Mouse (Mus musculus) cerebellum, adult 9-11 months (tissue): Measurements from ENCODE around the gene Yars.

ENCODE experiments used
- DNase-seq: peaks from one replicate; pipeline ENCODE4 v3.0.0; 2022

Gene Yars

DNA sequence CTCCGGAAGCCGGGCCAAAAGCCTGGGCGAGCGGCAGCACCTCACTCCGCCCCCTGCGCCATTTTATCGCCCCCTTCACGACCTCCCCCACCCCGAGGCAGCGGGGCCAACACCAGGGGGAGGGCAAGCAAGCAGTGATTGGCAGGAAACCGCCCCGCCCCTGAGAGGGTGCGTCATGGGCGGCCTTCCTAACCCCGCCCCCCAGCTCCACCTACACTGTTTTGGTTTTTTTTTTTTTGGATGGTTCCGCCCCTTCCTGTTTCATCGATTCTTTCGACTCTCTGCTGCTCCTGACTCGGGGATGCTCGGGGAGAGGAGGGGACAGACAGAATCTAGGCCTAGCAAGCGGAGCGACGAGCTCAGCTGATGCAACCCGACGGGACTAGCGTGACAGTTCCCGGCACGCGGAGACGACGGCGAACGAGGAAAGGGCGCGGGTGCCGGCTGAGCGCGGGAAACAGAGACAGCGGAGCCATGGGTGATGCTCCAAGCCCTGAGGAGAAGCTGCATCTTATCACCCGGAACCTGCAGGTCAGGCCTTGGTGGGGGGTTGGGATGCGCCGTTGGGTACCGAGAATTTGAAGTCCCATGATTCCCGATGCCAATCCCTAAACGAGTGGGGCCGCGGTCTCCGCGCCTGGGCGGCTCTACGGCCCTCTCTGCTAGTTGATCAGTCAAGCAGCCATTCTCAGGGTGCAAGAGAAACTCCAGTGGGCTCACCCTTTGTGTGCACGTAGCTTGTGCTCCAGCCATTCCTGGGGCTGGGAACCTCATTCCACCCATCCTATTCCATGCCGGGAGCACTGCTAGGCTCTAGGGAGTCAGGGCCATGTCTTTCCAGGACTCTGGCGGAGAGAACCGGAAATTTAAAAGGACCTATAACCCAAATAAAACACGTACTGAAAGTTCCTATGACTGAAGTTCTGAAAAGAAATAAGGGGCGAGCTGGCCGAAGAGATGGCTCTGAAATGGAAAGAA, at the start of gene Yars, which contains the start of gene S100pbp:
Yars (plus strand) TSS at position 219 of the 978 bp plus-strand sequence.
S100pbp (minus strand) TSS at position 186 of the 978 bp plus-strand sequence.
- DNase-seq = peak; percentile 97

DNA sequence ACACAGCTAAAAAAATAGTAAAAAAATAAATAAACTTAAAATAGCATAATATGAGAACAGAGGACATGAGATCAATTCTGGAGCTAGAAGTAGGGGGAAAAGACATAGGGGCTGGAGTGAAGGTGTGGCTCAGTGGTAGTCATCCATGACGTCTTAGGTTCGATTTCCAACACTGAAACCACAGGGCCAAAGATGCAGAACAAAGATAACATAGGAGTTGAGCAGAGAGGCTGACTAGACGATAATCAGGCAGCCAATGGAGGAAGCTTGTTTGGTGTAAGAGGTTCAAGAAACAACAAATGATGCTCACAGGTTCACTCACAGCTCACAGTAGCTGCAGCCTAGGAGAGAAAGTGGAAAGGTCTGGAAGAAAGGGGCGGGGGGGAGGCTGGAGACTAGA, 48.8 kb upstream of the Yars start:
- no peak for DNase-seq

DNA sequence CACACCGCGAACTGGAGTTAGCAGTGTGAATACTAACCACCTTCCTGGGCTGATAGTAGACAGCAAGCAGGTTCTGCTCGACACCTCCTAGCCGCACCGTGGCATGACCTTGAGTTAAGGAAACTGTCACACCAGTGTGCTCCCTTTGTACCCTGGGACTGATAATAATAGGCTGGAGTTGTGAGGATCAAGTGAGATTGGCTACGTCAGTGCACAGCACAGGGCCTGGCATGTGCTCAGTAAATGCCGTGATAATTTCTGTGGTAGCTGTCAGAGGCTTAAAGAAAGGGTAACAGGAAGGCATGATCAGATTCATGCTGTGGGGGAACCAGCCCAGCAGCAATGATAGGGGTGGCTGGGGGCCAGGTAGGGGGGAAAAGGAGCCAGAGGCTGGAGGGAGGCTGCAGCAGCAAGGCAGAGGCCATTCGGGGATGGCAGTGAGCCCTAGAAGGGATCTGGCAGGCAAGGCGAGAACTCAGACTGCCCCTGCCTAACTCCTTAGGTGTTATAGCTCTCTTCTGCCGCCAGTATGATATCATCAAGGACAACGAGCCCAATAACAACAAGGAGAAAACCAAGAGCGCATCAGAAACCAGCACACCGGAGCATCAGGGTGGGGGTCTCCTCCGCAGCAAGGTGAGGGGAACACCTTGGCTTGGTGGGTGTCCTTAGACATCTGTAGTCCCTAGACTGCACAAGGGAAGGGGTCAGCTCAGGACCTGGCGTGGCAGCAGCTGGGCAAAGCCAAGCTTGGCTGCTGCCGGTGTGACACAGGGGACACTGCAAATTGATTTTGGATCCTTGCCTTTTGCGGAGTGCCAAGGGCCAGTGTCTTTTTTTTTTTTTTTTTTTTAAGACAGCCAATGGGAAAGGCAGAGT, 47.8 kb upstream of the Yars start:
- peak; percentile 63 for DNase-seq

DNA sequence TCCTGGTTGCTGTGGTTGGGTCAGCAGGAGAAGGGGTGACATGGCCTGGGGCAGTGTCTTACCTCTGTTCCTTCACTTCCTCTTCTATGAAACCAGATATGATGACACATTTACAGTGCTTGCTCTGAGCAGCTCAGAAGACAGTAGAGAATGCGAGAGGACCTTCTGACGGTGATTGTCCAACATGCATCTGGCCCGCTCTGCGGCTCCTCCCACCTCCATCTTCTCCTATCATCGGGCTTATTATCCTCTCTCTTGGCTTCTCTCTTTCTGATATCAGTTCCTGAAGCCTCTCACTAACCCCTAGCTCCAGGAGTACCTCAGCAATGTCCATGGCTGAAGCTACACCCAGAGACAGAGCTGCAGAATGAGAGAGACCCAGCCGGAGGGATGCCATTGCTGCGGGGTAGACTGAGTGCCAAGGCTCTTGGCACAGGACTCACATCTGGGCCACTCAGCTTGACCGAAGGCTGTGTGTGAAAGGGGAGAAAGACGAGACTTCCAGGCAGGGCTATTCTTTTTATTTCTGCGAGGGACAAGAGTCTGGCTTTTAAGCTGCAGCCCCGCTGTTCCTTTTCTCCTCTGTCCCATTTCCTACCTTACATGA, 47.0 kb upstream of the Yars start:
- peak; percentile 59 for DNase-seq

DNA sequence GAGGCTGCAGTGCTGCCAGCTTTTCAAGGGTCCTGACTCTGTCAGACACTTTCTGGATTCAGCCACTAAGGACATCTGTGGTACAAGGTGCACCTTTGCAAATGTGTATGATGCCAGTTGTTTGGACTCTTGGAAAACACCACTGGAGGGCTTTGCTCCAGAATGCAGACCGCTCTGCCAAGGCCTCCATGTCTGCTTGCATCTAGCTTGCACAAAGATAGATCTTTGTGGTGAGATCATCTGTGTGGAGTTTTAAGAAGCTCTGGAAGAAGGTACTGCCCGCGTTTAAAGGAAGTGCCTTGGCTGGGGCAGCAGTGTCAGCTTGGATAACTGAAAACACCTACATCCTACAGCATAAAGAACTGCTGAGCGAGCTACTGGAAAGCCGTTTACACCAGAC, 46.1 kb upstream of the Yars start:
- DNase-seq = peak; percentile 50

DNA sequence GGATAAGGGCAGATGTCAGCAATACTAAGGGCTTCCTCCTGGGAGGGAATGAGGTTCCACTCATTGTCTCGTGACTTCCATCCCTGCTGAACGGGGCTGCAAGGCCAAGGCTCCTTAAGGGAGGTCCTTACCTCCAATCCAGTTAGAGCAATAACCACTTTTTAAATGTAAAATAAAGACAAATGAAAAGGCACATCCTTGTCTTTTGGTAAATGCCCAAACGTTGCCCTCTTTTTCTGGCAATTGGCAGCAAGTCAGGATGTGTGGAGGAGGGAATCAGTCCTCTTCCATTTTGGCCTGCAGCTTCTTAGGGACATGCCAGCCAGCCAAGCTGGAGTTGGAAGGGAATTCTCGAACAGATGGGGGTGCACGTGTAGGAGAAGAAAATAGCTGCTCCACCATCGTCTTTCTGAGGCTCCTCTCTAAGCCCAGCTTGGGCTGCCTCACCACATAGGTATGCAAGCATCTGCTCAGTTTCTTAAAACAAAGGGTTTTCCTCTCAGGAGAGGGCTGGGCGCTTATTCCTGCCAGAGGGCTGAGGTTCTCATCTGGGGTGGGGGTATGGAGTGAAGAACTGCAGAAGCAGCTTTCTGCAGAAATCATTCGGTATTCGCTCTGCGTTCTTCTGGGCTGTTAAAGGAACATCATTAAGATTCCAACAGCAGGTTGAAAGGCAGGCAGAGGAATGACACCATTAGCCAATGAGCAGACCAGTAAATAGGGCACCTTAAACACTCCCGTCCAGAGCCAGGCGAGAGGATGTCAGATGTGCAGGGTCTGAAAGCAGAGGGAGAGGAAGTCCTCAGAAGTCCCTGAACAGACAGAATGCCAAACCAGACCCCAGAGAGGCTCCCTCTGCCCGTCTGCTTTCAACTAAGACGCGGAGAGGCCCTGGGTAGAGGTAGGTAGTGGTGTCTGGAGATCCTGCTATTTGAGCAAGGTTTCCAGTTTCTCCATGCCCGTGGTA, 44.9 kb upstream of the Yars start:
- DNase-seq = peak; percentile 94

DNA sequence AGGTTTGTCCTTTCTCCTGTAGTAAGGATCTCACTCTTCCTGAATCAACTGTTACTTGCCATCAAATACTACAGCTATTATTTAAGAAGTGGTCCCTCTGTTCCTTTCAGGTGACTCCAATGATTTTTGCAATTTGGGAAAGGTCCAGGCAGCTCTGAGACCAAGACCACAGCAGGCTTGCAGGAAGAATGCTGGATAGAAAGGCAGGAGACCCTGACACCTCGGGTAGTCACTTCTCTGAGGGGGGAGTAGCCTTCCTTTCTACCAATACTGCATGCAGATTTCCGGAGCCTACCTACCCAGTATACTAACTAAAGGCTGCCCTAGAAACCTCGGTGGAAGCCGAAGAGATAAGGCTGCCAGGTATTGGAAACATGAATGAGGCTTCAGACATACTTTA, 44.1 kb upstream of the Yars start:
- peak; percentile 38 for DNase-seq

DNA sequence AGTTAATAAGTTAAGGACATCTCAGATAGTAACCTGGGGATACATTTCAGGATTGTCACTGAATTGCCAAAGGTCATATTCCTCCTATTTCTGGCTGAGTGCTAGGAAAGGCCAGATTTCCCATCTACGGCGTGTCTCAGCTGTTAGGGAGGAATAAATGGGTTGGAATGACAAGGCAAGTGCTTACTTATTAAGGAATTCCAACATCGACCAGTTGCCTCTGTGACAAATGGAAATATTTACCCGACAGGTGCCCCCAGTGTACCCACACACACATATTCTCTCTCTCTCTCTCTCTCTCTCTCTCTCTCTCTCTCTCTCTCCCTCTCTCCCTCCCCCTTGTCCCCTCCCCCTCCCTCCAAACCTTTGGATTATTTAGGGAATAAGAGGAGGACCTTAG, 43.6 kb upstream of the Yars start:
- DNase-seq = peak; percentile 19

DNA sequence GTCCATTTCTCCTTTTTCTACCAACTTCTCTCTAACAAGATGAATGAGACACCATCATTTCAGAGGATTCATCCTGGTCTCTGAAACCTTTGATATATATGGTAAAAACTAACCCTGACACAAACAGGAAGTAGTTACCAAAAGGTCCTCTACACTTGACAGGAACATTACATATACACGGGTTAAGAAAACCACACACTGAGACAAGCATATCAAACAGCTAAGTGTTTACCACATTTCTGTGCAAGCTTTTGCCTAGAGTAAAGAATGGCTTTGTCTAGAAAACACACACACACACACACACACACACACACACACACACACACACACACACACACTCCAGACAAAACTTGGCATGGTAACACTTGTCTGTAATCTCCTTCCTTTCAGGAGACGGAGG, 43.2 kb upstream of the Yars start:
- DNase-seq = no peak

DNA sequence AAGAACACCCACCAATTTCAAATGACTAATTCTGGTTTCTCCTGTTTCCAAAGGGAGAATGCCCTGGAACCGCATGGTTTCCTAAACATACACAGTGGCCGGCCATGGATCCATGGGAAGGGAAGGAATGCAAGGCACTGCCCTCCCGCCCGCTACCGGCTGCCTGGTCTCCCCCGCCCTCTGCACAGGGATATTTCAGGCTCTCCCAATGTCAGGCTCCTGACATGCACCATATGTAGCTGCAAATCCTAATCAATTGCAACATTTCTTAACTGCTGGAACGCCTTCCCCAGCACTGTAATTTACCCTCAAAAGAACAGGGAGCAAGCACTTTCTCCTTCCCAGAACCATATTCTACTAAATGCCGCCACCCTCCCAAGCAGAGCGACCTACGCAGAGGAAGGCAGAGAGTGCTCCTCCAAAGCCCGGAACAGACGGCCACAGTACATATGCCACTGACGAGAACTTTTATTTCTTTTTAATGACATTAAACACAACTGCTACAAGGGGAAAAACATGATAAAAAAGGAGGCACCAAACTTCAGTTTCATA, 41.9 kb upstream of the Yars start:
- peak; percentile 17 for DNase-seq

DNA sequence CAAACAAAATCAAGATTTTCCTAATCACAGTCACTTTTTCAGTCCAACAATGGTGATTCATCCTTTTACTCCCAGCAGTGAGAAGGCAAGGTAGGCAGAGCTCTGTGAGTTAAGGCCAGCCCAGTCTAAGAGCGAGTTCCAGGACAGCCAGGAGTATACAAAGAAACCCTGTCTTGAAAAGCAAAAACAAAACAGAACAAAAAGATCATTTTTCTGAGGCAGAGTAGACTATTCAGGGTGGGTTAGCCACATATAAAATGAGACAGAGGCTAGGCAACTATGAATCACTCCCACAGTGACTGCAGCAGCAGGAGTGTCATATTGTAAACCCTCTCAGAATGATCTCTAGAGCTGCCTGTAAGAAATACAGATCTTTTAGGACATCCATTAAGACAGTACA, 40.2 kb upstream of the Yars start:
- no peak for DNase-seq

DNA sequence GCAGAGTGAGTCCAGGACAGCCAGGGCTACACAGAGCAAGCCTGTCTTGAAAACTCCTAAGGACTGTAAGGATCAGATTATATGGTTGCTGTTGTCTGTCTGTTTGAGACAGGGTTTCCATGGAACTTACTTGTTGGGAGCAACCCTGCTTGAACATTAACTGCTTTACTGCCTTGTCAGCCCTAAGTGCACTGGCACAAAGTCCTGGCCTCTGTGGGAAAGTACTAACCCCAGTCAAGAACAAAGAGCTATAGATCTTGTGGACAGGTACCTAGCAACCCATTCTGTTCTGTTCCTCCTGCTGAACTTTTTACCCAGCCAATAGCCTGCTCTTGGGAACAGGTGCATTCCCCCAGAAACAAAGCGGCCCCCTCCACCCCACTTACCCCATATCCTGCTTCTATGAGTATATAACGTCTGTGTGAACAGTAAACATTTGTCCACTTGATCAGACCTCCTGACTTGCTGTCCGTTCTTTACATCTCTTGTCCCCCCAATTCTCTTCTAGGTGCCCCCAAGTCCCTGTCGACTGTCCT, 38.2 kb upstream of the Yars start:
- no peak for DNase-seq

DNA sequence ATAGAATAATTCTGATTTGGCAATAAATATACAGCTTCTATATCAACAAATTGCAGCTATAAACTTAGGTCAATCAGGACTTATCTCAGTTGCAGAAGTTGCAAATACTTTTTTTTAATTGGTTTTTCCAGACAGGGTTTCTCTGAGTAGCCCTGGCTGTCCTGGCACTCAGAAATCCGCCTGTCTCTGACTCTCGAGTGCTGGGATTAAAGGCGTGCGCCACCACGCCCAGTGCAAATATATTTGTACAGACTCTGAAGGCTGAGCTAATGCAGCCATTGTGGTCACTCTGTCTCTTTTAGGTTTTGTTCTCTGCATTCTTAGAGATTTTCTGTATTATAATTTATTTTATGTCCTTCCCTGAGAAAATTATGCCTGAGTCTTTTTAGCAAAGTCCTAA, 32.0 kb upstream of the Yars start:
- no peak for DNase-seq

DNA sequence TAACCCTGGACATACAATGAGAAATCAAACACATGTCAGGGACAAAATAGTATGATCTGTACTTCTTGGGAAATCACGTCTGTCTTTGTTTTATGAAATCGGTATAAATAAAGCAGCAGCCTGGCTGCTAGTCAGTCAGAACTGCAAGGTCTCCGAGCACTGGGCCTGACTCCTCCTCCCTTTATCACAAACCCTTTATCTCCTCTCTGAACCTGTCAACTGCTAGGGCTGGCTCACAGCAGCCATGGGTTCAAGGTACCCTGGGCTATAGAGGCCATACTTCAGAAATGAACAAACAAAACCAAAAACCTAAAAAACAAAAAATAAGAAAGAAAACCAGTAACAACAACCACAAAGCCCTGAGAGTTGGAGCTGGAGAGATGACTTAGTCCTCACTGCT, 31.0 kb upstream of the Yars start:
- no peak for DNase-seq

DNA sequence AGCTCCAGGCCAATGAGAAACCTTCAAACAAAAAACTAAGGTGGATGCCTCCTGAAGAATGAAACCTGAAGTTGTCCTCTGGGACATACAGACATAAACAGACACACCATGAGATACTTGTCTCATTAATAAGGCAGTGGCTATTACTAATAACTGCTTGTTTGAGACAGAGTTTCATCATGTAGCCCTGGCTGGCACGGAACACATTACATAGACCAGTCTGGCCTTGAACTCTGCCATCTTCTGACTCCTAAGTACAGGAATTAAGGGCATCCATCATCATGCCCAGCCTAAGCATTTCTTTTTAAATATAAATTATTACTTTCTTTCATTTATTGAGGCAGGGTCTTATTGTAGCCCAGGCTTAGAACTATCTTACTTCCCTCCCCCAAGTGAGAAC, 28.5 kb upstream of the Yars start:
- no peak for DNase-seq

DNA sequence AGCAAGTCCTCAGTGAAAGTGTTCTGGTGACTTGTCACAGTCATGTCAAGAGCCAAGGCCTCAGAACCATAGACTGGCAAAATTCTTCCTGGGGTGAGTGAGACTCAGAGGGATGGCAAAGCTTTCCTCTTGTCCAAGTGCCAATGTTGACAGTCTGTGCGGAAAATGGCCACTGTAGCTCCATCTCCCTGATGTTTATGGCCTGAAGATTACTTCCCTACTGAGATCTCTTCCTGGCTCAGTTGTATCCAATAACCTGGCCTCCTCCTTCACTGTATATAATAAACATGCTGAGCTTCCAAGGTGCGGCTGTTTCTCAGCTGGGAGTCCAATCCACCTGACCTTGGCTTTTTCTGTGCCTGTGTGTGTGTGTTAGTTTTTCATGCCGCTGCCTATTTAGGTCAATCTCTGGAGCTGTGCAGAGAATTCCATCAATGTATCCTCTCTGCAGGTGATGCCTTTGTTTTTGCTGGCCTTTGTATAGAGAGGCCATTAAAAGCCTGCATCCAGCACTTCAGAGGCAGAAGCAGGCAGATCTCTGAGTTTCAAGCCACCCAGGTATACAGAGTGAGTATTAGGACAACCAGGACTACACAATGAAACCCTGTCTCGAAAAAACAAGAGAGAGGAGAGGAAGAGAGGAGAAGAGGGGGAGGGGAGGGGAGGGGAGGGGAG, 27.8 kb upstream of the Yars start:
- peak; percentile 72 for DNase-seq

DNA sequence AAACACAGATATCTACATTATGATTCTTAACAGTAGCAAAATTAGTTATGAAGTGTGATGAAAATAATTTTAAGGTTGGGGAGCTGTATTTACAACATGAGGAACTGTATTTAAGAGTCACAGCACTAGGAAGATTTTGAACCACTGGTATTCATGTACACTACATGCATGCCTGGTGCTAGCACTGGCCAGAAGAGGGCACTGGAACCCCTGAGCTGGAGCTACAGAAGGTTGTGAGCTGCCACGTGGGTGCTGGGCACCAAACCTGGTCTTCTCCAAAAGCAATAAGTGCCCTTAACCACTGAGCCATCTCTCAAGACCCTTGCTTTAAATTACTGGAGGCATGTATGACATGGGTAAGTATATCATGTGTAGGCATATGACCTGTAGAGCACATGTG, 17.0 kb upstream of the Yars start:
- DNase-seq = no peak

DNA sequence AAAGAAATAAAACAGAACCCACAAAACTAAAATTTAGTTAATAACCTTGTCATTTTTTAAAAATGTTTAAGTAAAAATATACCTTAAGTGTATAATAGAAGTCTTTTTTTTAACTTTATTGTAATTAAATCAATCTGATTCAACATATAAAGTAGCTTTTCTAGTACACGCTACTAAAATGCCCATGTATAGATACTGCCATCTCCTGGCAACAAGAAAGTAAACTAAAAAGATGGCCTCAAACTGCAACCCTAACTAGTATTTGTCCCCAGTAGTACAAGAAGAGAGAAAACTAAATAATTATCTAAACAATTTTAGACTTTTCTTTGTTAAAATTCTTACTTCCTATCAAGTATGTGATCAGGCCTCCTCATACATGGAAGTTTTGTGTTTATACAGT, 10.0 kb upstream of the Yars start:
- no peak for DNase-seq

DNA sequence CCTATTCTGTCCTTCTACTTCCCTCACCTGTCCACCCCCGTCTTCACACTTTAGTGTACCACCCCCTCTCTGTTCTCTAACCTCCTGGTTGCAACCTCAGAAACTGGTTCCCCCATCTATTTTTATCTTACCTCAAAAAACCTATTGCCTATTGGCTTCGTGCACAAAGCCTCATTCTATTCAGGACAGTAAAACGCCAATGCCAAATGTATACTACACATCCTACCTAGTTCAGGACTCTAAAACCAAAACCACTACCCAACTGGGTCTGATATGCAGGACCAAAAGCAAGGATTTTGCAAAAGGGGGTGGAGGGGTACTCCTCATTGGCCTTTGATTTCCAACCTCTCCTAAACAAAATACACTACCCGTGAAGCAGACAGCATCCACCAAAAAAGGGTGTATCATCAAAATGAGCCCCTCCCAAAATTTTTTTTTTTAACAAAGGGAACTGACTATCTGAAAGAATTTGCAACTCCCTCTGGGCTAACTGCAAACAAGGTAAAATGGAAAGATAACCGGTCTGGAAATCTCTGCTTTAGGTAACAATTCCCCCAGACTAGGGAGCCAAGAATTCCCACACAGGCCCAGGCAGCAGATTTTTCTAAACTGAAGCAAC, 1.4 kb upstream of the Yars start:
- no peak for DNase-seq

DNA sequence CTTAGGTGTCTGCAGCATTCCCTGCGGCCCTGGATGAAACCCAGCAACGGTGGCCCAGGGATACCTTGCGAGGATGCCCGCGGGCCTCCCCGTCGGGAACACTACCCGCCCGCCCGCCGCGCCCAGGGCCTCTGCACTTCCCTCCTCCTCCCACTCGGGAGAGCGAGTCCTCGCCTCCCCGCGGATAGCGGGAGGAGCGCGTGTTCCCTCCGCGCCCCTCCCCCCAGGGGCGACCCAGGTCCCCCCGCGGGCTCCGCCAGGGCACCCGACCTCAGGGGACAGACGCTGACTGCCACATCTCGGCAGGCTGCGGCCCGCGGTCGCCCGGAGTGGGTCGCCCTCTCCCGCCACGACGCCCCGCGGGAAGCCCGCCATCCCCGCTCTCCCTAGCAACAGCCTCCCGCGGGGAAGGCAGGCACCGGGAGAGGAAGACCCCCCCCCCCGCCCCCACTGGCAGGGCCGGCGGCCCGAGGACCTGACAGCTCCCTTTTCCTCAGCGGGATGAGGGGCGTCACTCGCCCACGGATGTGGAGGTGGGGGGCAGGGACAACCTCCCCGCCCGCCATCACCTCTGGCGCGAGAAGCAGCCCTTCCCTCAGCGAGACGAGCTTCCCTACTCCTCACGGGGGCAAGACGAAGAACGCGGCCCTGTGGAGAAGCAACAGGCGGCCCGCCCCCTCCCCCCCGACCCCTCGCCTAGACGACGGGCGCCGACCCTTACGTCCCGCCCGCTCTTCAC, 588 bp upstream of the Yars start:
- DNase-seq = peak; percentile 83
